Mouse (Mus musculus): ENCODE results near the gene Pmf1. TPM values are rescaled to one million over a fixed set of nuclear protein-coding genes. Genes with fewer than 3 reads are reported as not detected.
"Not testable (repeated sequence)": the region's sequence is repeated elsewhere in the genome, so short reads cannot be mapped to it uniquely, and the experiment has no call there.

The Pmf1 gene
- polyA plus RNA-seq, 1 experiment from 2014 or later: 77.7 TPM

DNA sequence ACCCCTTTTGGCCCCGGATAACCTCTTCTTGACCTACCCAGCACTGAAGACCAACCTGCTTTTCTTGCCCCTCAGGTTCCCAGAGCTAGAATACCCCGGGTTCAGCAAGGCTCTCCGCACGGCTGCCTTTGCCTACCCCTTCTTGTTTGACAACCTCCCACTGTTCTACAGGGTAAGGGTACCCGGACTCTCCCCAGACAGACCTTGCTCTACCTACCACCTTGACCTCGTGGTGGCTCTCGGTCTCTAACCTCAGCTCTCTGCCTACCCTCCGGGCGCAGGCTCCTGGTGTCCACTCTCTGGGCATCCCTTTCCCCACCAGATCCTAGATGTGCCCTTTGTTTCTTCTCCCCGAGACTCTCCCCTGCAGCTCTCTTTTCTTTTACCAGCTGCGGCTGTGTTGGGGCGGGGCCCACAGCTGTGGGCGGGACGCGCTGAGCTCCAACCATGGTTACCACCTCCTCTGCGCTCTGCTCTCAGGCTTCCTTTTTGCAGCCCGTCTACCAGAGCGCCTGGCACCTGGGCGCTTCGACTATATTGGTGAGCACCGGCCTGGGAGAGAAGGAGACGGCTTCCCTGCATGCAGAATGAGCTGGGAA, 43.2 kb downstream of the Pmf1 start:
- H3K4me3 ChIP-seq (replicated peaks): peak overlapping the region; percentile 28; the same call in 1 of the 2 replicates

DNA sequence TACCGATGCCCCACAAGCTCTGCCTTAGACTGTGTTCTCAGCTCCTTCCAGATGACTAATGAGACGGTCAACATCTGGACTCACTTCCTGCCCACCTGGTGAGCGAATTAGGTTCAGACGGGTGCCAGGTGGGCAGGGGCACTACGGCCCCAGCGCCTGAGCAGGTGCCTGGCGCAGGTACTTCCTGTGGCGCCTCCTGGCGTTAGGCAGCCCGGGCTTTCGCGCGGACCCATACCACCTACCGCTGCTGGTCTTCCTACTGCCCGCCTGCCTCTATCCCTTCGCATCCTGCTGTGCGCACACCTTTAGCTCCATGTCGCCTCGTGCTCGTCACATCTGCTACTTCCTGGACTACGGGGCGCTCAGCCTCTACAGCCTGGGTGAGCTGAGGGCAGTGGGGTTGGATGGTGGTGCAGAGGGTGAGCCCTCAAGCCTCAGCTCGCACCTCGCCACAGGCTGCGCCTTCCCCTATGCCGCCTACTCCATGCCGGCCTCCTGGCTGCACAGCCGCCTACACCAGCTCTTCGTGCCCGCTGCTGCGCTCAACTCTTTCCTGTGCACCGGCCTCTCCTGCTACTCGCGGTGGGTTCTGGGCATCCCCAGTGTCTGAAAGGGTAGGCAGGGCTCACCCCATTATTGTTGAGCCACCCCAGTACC, 44.3 kb downstream of the Pmf1 start:
- 33% methylated on average over 34 of the region's 34 CpGs for WGBS (ENCODE audit: insufficient replicate concordance)
- H3K27me3 ChIP-seq: peaks cover 36% of the 10 kb centered on the region
- 0 out of 2 replicates have a peak, but pooled peaks cover 2% of the 10 kb centered on the region for H3K9me3 ChIP-seq (replicated peaks)
- peaks cover 60% of the 10 kb centered on the region for H3K4me1 ChIP-seq (replicated peaks)
- no peak overlapping the region for H3K9ac ChIP-seq
- H3K4me3 ChIP-seq (replicated peaks): peak overlapping the region; percentile 59
- H3K36me3 ChIP-seq (replicated peaks): peaks cover 18% of the 10 kb centered on the region
- H3K27ac ChIP-seq (replicated peaks): no peak overlapping the region
- ATAC-seq (ENCODE audit: insufficient read depth): no peak
- peak overlapping the region; percentile 80 for H3K4me2 ChIP-seq

More for the DNA sequence above, 43.2 kb downstream of the Pmf1 start:
- not testable (repeated sequence) for H3K27ac ChIP-seq (replicated peaks); ATAC-seq (ENCODE audit: insufficient read depth); H3K36me3 ChIP-seq (replicated peaks); H3K9me3 ChIP-seq (replicated peaks)
- H3K4me1 ChIP-seq (replicated peaks): peaks cover 49% of the 10 kb centered on the region
- H3K9ac ChIP-seq: peak overlapping the region; percentile 27; the same call in 1 of the 2 replicates
- 8% methylated on average over 21 of the region's 22 CpGs for WGBS (ENCODE audit: insufficient replicate concordance)
- peak overlapping the region; percentile 62 for H3K4me2 ChIP-seq
- peaks cover 36% of the 10 kb centered on the region for H3K27me3 ChIP-seq

DNA sequence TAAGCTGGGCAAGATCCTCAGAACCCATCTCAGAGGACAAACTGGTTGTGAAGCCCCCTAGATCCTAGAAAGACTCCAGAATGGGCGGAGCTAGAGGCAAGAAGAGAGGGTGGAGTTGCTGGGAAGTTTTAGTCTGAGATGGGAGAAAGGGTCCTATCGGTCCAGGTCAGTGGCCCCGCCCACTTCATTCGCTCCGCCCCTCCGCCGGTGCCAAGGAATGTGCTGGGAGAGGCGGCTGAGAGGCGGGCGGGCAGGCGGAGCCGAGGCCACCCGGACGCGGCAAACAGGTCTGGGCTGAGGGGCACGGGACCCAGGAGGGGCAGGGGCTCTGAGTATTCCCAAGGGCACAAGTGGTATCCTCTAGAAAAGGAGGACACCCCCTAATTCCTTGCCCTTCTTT, 45.8 kb downstream of the Pmf1 start, which contains the start of gene Paqr6:
Paqr6 (plus strand) TSS at position 248 of the 400 bp plus-strand sequence.
- Histone ChIP-seq H3K4me2 (peak within 1 kb of the TSS; percentile 80), H3K9me3 (replicated peaks) (no peaks in the 10 kb centered on the region), H3K9ac (peak within 1 kb of the TSS; percentile 56), H3K27me3 (peaks cover 36% of the 10 kb centered on the region), H3K36me3 (replicated peaks) (peaks cover 33% of the 10 kb centered on the region), H3K27ac (replicated peaks) (peak within 1 kb of the TSS; percentile 94), H3K4me1 (replicated peaks) (peaks cover 74% of the 10 kb centered on the region), H3K4me3 (replicated peaks) (peak within 1 kb of the TSS; percentile 59)
- peak; percentile 62 for ATAC-seq (ENCODE audit: insufficient read depth)
- 6% methylated on average over 16 of the region's 16 CpGs for WGBS (ENCODE audit: insufficient replicate concordance)

DNA sequence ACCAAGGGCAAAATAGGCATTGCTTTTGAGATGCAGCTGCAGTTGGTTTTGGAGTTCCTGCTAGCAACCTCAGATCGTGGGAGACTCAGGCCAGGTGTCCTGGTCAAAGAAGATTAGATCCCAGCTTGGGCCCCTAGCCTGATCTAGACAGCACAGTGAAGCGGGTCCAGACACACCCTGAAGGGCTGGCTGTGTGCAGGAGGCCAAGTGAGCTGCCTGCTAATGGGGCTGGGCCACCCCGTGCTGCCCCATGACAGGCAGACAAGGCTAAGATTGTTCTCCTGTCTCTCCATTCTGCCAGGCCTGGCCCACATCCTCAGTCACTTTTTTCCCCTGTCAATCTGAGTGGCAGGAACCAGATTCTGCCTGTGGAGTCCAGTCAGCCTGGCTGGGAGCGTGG, 46.4 kb downstream of the Pmf1 start:
- Histone ChIP-seq H3K27me3 (peaks cover 36% of the 10 kb centered on the region), H3K36me3 (replicated peaks) (peaks cover 40% of the 10 kb centered on the region), H3K4me3 (replicated peaks) (peak overlapping the region; percentile 59), H3K9ac (peak overlapping the region; percentile 56), H3K4me2 (peak overlapping the region; percentile 80), H3K4me1 (replicated peaks) (peaks cover 75% of the 10 kb centered on the region), H3K27ac (replicated peaks) (peak overlapping the region; percentile 94), H3K9me3 (replicated peaks) (no peaks in the 10 kb centered on the region)
- 31% methylated on average over 4 of the region's 4 CpGs for WGBS (ENCODE audit: insufficient replicate concordance)
- peak; percentile 94 for ATAC-seq (ENCODE audit: insufficient read depth)

DNA sequence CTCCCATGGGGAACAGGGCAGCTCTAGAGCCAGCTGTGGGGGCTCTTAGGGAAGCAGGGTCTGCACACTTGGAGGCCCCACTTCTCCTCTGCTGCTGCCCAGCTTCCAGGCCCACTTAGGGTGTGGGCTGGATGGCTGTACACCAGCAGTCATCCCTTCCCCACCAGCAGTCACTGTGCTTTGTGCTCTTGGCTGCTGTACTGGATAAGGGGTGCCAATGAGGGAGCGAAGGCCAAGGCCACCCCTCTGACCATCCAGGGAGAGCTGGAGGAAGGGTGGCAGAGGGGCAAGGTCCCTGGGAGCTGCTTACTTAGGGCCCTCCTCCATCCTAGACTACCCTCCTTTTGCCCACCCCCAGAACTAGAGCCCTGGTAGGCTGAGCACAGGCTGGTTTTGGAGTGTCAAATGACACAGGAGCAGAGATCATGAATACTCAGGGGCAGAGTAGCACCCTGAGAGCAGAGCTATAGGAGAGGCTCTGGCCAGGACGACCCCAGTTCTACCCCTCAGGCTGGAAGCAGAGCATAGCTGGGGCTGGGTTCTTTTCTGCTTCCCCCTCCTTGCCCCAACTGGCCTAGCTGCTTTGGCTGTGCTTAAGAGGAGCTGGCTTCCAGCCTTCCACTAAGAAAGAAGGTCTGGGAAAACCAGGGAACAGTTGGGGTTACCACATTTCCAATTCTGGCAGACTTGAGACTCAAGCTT, 48.4 kb downstream of the Pmf1 start:
- peak overlapping the region; percentile 11; the same call in 1 of the 2 replicates for H3K9ac ChIP-seq
- H3K4me3 ChIP-seq (replicated peaks): no peak overlapping the region
- WGBS (ENCODE audit: insufficient replicate concordance): 68% methylated on average over 2 of the region's 2 CpGs
- H3K27ac ChIP-seq (replicated peaks): peak overlapping the region; percentile 94
- peaks cover 28% of the 10 kb centered on the region for H3K27me3 ChIP-seq
- no peak for ATAC-seq (ENCODE audit: insufficient read depth)
- H3K4me2 ChIP-seq: 0 out of 2 replicates have a peak overlapping the region, but pooled peaks have one; percentile 80
- peaks cover 59% of the 10 kb centered on the region for H3K36me3 ChIP-seq (replicated peaks)
- peaks cover 69% of the 10 kb centered on the region for H3K4me1 ChIP-seq (replicated peaks)
- H3K9me3 ChIP-seq (replicated peaks): no peaks in the 10 kb centered on the region

DNA sequence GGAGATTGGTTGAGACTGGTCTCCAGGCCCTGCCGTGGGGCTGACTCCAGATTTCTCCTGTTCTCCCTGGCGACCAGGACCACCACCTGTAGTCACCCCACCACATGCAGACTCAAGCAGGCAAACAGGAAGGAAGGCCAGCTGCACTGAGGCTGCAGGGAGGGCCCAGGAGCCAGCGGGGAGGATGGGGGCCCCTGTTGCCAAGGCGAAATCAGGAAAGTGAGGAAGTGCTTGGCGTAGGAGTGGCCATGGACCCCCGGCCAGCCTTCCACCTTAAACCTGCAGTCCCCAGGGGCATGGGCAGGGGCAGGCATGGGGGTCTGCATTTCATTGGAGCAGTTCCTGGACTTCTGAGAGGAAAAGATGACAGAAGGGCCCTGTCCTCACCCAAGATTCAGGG, 49.0 kb downstream of the Pmf1 start:
- ATAC-seq (ENCODE audit: insufficient read depth): no peak
- H3K27ac ChIP-seq (replicated peaks): 0 out of 2 replicates have a peak overlapping the region, but pooled peaks have one; percentile 10
- peaks cover 66% of the 10 kb centered on the region for H3K36me3 ChIP-seq (replicated peaks)
- 46% methylated on average over 6 of the region's 6 CpGs for WGBS (ENCODE audit: insufficient replicate concordance)
- H3K4me2 ChIP-seq: no peak overlapping the region
- H3K9me3 ChIP-seq (replicated peaks): no peaks in the 10 kb centered on the region
- no peak overlapping the region for H3K9ac ChIP-seq
- peaks cover 21% of the 10 kb centered on the region for H3K27me3 ChIP-seq
- H3K4me3 ChIP-seq (replicated peaks): no peak overlapping the region
- H3K4me1 ChIP-seq (replicated peaks): peaks cover 67% of the 10 kb centered on the region

DNA sequence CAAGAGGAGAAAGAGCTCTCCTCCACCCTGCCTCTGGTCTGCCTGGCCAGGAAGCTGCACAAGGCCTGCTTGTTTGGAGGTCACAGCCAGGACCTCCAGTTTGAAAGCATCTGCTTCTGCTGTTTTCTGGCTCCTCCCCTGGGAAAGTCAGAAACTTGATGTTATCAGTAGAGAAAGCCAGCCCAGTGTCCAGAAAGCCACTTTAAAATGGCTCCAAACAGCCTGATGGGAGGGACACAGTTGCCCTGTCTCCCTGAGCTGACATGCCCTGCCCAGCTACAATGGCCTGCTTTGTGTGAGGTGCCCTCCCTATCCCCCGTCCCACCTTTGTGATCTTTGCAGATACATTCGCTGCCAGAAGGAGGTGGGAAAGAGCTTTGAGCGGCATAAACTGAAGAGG, 50.1 kb downstream of the Pmf1 start:
- no peak for ATAC-seq (ENCODE audit: insufficient read depth)
- H3K27ac ChIP-seq (replicated peaks): no peak overlapping the region

DNA sequence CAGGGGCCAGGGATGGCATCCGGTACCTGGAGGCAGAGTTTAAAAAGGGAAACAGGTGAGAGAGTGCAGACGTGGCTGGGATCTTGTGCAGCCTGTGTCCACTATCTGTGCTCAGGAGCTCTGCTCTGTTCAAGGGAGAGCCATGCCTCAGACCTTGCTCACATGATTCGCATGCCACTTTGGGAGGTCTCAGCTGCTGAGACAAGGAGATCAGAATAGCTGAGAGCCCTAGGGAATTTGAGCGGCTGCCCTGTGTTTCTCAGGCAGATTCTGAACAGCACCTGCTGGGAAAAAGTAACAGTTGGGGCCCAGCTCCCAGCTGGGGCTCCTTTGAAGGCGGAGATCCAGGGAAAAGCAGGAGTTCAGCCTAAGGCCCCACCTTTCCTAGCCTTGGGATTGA, 50.5 kb downstream of the Pmf1 start:
- no peak overlapping the region for H3K4me2 ChIP-seq
- H3K36me3 ChIP-seq (replicated peaks): peaks cover 81% of the 10 kb centered on the region
- H3K4me1 ChIP-seq (replicated peaks): peaks cover 52% of the 10 kb centered on the region
- H3K9ac ChIP-seq: no peak overlapping the region
- no peaks in the 10 kb centered on the region for H3K9me3 ChIP-seq (replicated peaks)
- no peak for ATAC-seq (ENCODE audit: insufficient read depth)
- H3K27me3 ChIP-seq: peaks cover 6% of the 10 kb centered on the region; the same call in 1 of the 2 replicates
- H3K4me3 ChIP-seq (replicated peaks): no peak overlapping the region
- 77% methylated on average over 5 of the region's 5 CpGs for whole genome bisulfite sequencing (ENCODE audit: insufficient replicate concordance)
- H3K27ac ChIP-seq (replicated peaks): no peak overlapping the region

More for the DNA sequence above, 50.1 kb downstream of the Pmf1 start:
- Histone ChIP-seq H3K4me3 (replicated peaks) (no peak overlapping the region), H3K36me3 (replicated peaks) (peaks cover 77% of the 10 kb centered on the region), H3K27me3 (peaks cover 10% of the 10 kb centered on the region), H3K9ac (no peak overlapping the region), H3K4me2 (no peak overlapping the region), H3K9me3 (replicated peaks) (no peaks in the 10 kb centered on the region), H3K4me1 (replicated peaks) (peaks cover 56% of the 10 kb centered on the region)
- 76% methylated on average over 3 of the region's 3 CpGs for WGBS (ENCODE audit: insufficient replicate concordance)

DNA sequence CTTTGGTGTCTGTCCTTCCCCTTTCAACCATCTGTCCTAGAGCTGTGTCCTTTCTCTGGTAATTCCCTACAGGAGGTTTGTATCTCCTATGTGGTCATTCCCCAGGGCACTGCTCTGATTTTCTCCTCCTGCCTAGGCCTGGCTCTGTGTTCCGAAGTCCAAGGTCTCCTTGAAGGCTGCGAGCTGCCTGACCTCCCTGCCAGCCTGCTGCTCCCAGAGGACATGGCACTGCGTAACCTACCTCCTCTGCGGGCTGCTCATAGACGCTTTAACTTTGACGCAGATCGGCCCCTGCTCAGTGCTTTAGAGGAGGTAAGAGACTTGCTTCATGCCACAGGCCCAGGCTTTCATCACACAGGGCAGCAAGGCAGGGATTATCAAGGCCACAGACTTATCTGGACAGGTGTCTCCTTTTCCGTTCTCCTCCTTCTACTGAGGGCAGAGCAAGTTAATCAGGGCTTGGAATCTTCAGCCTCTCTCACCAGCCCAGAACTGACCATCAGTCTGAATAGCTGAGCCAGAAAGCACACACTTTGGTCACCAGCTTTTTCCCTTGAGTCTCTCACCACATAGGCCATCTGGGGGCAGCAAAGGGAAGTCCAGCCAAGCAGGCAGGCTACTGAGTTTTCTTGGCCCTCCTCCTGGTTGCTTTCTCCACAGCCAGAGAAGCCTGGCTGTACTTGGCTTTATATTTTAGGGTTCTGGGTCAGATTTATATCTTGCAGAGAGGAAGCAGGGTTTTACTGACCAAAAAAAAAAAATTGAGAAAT, 55.5 kb downstream of the Pmf1 start:
- 89% methylated on average over 8 of the region's 8 CpGs for WGBS (ENCODE audit: insufficient replicate concordance)
- Histone ChIP-seq H3K9me3 (replicated peaks) (no peaks in the 10 kb centered on the region), H3K4me3 (replicated peaks) (no peak overlapping the region), H3K27ac (replicated peaks) (0 out of 2 replicates have a peak overlapping the region, but pooled peaks have one; percentile 14), H3K36me3 (replicated peaks) (peaks cover 100% of the 10 kb centered on the region), H3K27me3 (no peaks in the 10 kb centered on the region), H3K4me2 (no peak overlapping the region), H3K9ac (no peak overlapping the region), H3K4me1 (replicated peaks) (peaks cover 3% of the 10 kb centered on the region; the same call in 1 of the 2 replicates)
- no peak for ATAC-seq (ENCODE audit: insufficient read depth)

DNA sequence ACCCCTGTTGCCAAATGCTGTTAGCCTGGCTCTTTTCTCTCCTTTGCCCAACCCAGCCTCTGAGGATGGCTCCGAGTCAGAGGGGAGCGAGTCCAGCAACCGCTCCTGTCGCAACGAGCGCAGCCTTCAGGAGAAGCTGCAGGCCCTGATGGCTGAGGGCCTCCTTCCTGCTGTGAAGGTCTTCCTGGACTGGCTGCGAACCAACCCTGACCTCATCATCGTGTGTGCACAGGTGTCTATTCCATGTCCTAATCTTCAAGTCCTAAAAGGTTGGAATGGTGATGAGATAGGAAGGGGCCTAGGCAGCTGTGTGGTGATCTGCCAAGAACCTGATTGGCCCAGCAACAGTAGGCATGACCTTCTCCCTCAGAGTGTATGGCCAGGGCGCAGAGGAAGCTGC, 57.2 kb downstream of the Pmf1 start:
- no peaks in the 10 kb centered on the region for H3K4me1 ChIP-seq (replicated peaks)
- H3K27me3 ChIP-seq: no peaks in the 10 kb centered on the region
- H3K4me3 ChIP-seq (replicated peaks): no peak overlapping the region
- no peak overlapping the region for H3K9ac ChIP-seq
- no peak overlapping the region for H3K4me2 ChIP-seq
- ATAC-seq (ENCODE audit: insufficient read depth): no peak
- H3K27ac ChIP-seq (replicated peaks): no peak overlapping the region
- 90% methylated on average over 9 of the region's 9 CpGs for WGBS (ENCODE audit: insufficient replicate concordance)
- no peaks in the 10 kb centered on the region for H3K9me3 ChIP-seq (replicated peaks)
- H3K36me3 ChIP-seq (replicated peaks): peaks cover 100% of the 10 kb centered on the region

All from liver, embryonic 15.5 days (tissue).